Mouse (Mus musculus) thymus, postnatal 4 days (tissue): ENCODE measurements at regions not wholly inside any gene's neighbourhood (a gene's known extent, or its start where the extent isn't known, plus 50 kb on each side); places are given as distances from the start of the nearest gene placed in this dataset.

Experiments used
- DNase-seq: peaks from one replicate; pipeline ENCODE4 v3.0.0; 2021

DNA sequence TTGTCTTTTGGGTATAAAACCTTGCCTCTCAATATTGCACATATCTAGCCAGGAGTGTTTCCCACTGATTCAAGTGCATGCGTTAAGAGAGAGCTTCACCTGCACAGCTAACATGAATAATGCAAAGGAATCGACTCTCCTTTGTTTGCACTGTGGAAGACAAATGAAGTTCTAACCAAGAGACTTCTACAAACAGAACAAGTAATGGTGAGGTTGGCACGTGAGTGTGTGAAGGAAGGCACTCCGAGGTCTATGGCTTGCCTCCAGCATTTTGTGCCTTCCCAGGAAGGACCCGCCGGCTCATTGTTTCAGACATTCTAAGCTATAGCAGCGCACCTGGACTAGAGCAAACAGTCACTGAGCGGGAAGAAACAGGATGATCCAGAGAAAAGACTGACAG is 238.5 kb upstream of the Gm5148 start:
- no peak for DNase-seq

DNA sequence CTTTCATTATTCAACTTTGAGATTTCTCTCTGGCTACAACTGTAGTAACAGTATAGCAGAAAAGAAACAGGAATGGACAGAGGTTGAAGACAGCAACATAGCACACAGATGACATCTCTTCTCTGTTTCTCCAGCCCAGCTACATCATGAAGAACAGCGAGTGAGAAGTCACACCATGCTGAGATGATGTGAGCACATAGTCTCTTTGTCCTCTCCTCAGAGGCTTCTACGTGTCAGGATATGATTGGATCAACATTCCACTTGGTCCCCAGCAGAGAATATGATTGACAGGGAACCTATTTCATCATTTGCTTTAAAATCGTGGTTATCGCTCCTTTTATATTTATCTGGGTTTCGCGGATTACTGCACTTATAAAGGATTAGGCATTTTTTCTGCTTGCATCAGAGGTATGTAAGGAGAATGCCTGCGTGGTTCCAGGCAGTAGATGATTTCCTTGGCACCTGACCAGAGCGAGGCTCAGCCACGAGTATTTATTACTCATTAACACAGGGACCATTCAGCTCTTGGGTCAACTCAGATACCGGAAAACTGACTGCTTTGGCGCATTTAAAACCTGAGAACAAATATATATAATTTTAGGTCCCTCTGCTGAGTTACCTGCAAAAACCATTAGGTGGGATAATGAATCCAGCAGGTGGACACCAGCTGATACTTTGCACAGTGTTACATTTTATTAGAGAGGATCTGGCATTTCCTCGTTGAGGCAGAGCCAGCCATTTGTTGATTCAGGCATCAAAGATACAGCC is 237.9 kb upstream of the Gm5148 start:
- no peak for DNase-seq

- DNase-seq: no peak
Observed at GRCm38 (mm10) chr3:37958361-37958978, 234.2 kb upstream of the Gm5148 start.

- no peak for DNase-seq
Observed at GRCm38 (mm10) chr3:37956543-37956942, 232.3 kb upstream of the Gm5148 start.

GRCm38 (mm10) chr3:37952891-37953290 is 228.6 kb upstream of the Gm5148 start:
- peak; percentile 50 for DNase-seq

- DNase-seq: no peak
Observed at GRCm38 (mm10) chr3:37952251-37952650, 228.0 kb upstream of the Gm5148 start.

DNA sequence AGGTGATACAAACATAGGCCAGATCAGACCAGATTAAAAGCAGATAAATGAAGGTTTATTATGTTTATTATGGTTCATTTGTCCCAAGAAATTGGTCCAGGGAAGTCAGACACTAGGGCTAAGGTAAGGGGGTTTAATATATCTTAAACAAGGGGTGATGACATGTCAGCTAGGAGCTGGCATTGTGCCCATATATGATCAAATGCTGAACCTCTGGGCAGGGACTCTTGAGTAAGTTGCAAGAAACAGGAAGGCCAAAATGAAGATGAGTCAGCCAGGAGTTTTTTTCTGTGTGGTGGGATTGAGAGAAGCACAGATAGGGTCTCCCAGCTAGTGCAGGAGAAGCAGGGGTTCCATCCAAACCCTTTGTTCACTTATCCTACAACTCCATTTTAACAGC is 219.4 kb upstream of the Gm5148 start:
- DNase-seq: no peak

DNA sequence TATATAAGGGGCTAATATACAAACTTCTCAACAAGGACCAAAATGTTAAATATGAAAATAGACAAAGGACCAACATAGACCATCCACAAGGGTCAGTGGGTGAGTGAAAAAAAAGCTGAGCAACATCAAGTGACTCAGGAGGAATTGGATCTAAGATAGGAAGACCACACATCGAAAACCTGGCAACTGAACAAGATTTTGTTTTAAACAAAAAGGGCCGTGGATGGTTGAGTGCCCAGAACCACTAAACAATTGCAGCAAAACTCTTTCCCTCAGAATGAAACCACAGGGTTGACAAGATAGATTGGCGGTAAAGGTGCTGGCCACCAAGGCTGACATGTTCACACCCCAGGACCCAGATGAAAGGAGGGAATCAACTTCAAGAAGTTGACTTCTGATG is 215.7 kb upstream of the Gm5148 start:
- DNase-seq: no peak

DNA sequence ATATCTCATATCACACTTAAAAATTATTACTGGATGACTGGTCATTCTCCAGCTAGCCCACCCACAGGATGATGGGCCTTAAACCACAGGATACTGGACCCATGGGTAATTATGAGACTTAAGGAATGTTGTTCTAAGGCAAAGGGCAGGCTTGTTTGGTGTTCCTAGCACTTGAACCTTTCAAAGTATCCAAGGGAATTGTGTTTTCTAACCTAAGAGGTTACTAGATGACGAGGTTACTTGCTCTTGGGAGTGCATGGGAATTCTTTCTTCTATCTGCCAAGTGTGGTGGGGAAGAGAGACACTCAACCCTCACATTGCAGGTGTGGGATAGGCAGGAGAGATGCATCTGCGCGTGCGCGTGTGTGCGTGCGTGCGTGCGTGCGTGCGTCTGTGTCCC is 214.6 kb upstream of the Gm5148 start:
- DNase-seq: no peak

- DNase-seq: no peak
Observed at GRCm38 (mm10) chr3:37938284-37938596, 213.9 kb upstream of the Gm5148 start.

GRCm38 (mm10) chr3:37937381-37938283 is 213.3 kb upstream of the Gm5148 start:
- DNase-seq: no peak

DNA sequence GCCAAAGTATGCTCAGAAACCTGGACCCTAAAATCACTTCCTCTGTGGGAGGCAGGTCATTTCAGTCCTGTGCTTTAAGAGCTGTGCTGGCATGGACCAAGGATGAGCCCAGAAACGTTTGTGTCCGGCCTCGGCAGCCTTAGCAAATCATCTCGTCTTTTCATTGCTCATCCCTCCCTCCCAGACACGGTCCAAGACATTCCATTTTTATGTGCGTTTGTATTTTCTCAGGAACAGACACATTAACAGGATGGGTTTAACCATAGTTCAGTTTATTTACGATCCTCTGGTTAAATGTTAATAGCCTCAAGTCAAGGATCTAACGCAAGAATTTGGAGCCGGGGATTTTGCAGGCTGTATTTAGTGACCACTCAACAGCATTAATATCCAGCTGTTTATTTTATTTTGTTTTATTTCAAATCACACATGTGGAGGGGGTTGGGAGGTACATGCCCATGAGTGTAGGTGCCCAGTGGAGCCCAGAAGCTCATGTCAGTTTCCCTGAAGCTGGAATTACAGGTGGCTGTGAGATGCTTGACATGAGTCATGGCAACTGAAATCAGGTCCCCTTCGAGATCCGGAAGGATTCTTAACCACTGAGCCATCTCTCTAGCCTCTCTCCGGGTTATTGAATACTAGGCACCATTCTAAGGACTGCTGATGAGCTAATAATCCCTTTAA is 212.1 kb upstream of the Gm5148 start:
- DNase-seq: no peak

DNA sequence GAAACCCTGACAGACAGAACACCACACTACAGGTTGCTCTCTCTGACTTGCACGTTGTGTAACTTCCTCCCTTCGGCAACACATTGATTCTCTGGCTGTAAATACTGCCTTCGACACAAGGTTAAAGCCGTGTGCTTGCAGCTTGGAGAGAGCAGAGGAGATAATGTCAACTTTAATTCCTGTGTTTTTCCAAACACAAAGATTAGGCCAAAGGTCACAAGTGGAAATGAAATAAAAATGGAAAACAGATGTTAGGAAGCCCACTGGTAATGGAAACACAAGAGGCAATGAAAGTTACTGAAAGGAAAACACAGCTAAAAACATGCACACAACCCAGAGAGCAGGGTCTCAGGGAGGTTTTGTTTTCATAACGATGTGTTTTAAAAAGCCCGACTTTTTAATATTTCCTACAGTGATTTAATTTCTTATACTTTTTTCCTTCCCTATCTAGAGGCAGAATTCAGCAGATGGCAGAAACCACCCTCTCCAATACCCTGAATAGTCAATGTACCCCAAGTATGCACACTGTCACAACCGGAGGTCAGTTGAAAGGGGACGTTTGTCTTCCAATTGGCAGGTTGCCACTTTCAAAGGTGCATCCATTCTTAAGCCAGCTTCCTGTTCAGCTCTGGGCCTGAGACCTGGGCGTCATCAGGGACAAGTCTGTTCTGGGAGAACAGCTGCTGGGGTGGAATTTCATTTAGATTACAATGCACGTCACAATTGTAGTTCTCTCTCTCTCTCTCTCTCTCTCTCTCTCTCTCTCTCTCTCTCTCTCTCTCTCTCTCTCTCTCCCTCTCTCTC is 210.8 kb upstream of the Gm5148 start:
- DNase-seq: no peak

- DNase-seq: no peak
Observed at GRCm38 (mm10) chr3:37934236-37934635, 209.9 kb upstream of the Gm5148 start.

GRCm38 (mm10) chr3:37928731-37929130 is 204.4 kb upstream of the Gm5148 start:
- no peak for DNase-seq

GRCm38 (mm10) chr3:37919450-37920156 is 195.3 kb upstream of the Gm5148 start:
- peak; percentile 20 for DNase-seq

- no peak for DNase-seq
Observed at GRCm38 (mm10) chr3:37916786-37917479, 192.6 kb upstream of the Gm5148 start.

- no peak for DNase-seq
Observed at GRCm38 (mm10) chr3:37916281-37916680, 192.0 kb upstream of the Gm5148 start.

DNA sequence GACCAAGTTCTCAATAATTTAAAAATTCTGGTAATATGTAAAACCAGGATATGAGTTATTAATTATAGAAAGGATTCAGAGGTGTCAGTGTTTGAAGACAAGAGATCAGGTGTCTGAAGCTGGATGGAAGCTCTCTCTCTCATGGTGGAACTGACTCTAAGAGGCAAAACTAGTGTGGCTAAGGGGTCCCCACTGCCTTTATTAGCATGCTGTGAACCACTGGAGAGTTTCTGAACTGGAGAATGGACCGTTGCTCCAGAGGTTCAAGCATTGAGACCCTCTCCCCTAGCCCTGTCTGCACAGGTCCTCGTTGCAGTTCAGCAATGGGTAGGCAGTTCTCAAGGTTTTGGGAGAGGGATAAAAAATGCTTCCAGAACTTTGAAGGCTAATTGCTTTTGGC is 191.4 kb upstream of the Gm5148 start:
- no peak for DNase-seq

DNA sequence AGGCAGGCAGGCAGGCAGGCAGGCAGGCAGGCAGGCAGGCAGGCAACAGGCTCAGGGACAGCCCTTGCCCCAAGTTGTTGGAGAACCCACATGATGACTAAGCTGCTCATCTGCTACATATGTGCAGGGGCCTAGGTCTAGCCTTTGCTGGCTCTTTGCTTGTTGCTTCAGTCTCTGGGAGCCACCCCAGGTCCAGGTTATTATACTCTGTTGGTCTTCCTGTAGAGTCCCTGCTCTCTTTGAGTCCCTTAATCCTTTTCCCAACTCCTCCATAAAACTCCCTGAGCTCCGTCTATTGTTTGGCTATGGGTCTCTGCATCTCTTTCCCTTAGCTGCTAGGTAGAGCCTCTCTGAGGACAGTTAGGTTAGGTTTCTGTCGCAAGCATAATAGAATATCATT is 189.8 kb upstream of the Gm5148 start:
- no peak for DNase-seq

DNA sequence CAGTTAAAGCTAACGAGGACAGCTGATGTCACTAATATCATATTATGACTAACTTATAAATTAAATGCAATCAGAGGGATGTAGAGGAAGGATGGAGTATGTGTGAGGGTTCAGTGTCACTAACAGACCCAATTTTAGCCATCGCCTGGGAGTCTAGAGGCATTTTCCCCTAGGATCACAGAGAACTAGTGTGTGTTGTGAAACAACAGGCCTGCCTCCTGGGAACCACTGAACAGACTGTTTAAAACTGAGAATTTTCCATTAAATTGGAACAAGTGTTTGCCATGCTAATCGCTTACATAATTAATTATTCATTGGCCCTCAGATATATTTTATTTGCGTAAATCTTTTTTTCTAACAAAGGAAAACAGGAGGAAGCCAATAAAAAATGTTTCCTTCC is 185.5 kb upstream of the Gm5148 start:
- no peak for DNase-seq
